Mouse (Mus musculus) hindbrain, embryonic 11.5 days (tissue): ENCODE data around the gene Arl8b. TPM values are rescaled to one million over a fixed set of nuclear protein-coding genes. Genes with fewer than 3 reads are reported as not detected.

Experiments used
- ATAC-seq: fragments of 200-750 bp; cut with Nextera tagmentation; 2 replicates; pipeline ENCODE4 v1.8.0; 2017; ENCODE audit warnings: mild to moderate bottlenecking, moderate TSS enrichment, moderate library complexity; ENCODE audit not compliant: low FRiP score
- DNase-seq: peaks from one replicate; pipeline ENCODE4 v3.0.0-alpha.2; 2015; ENCODE audit warnings: low spot score
- H3K27ac ChIP-seq: fragments of 300-500 bp; sonication (generic); 2 replicates; pipeline ENCODE4 v1.5.1; 2014; ENCODE audit warnings: mild to moderate bottlenecking, low read depth, low read length
- H3K27me3 ChIP-seq: fragments of 300-500 bp; sonication (generic); 2 replicates; pipeline ENCODE4 v1.6.1; 2014; ENCODE audit warnings: mild to moderate bottlenecking, low read length, moderate library complexity, mixed read lengths; ENCODE audit not compliant: control insufficient read depth, insufficient read depth
- H3K36me3 ChIP-seq: fragments of 300-500 bp; sonication (generic); 2 replicates; pipeline ENCODE4 v1.6.1; 2014; ENCODE audit warnings: mild to moderate bottlenecking, low read length, moderate library complexity, mixed read lengths; ENCODE audit not compliant: control insufficient read depth, insufficient read depth
- H3K4me1 ChIP-seq: fragments of 300-500 bp; sonication (generic); replicated peaks from 2 replicates; pipeline ENCODE4 v1.6.1; 2014; ENCODE audit warnings: low read length, mixed read lengths; ENCODE audit not compliant: control insufficient read depth, insufficient read depth
- H3K4me2 ChIP-seq: fragments of 300-500 bp; sonication (generic); replicated peaks from 2 replicates; pipeline ENCODE4 v1.6.1; 2014; ENCODE audit warnings: mild to moderate bottlenecking, low read depth, low read length
- H3K4me3 ChIP-seq: fragments of 300-500 bp; sonication (generic); 2 replicates; pipeline ENCODE4 v1.5.1; 2014; ENCODE audit warnings: low read depth, low read length
- H3K9ac ChIP-seq: fragments of 300-500 bp; sonication (generic); 2 replicates; pipeline ENCODE4 v1.6.1; 2014; ENCODE audit warnings: low read depth, low read length
- H3K9me3 ChIP-seq: fragments of 300-500 bp; sonication (generic); 2 replicates; pipeline ENCODE4 v1.6.1; 2016; ENCODE audit warnings: low read length; ENCODE audit not compliant: control insufficient read depth
- WGBS: fragments of 180-500 bp; shearing (Covaris S2); extraction: QIAGEN DNeasy Blood & Tissue Kit; methylation state at CpG from one replicate; pipeline ENCODE4 v1.1.7; 2014; 5-methylcytosine and 5-hydroxymethylcytosine counted together
- polyA plus RNA-seq: library from polyadenylated mRNA; unstranded; fragments of >200 nt; fragmentation: Nextera tagmentation; extraction: Ambion mirVana; gene quantifications from 2 replicates; pipeline ENCODE4 v1.2.1, GENCODE M21; 2014

Arl8b gene
- polyA plus RNA-seq, 1 experiment from 2014 or later: 77.3 TPM

- Histone ChIP-seq H3K4me1 (peaks cover 4% of the 10 kb centered on the region; the same call in 1 of the 2 replicates), H3K4me3 (peak overlapping the region; percentile 92), H3K4me2 (peak overlapping the region; percentile 59; the same call in 1 of the 2 replicates), H3K9me3 (no peaks in the 10 kb centered on the region), H3K36me3 (no peaks in the 10 kb centered on the region), H3K27ac (no peak overlapping the region), H3K27me3 (no peaks in the 10 kb centered on the region), H3K9ac (no peak overlapping the region)
- DNase-seq (no peak), ATAC-seq (no peak)
- WGBS: 24% methylated on average over 5 of the region's 5 CpGs
Observed at GRCm38 (mm10) chr6:108827336-108827920, 44.5 kb downstream of the Arl8b start.

GRCm38 (mm10) chr6:108828234-108828868 is 45.5 kb downstream of the Arl8b start, which contains the start of gene Edem1:
Edem1 (plus strand) TSS chr6:108828641.
- under 1% methylated on average over 64 of the region's 67 CpGs for WGBS
- peak within 1 kb of the TSS; percentile 59 for H3K4me2 ChIP-seq
- H3K27me3 ChIP-seq: no peaks in the 10 kb centered on the region
- H3K4me1 ChIP-seq: peaks cover 4% of the 10 kb centered on the region; the same call in 1 of the 2 replicates
- no peaks in the 10 kb centered on the region for H3K36me3 ChIP-seq
- peak; percentile 98 for DNase-seq
- H3K27ac ChIP-seq: peak within 1 kb of the TSS; percentile 83
- peak within 1 kb of the TSS; percentile 92 for H3K4me3 ChIP-seq
- H3K9ac ChIP-seq: peak within 1 kb of the TSS; percentile 95
- no peaks in the 10 kb centered on the region for H3K9me3 ChIP-seq
- peak; percentile 99 for ATAC-seq

GRCm38 (mm10) chr6:108828872-108829271 is 46.0 kb downstream of the Arl8b start:
- no peaks in the 10 kb centered on the region for H3K9me3 ChIP-seq
- H3K9ac ChIP-seq: peak overlapping the region; percentile 95
- H3K4me2 ChIP-seq: peak overlapping the region; percentile 59
- H3K36me3 ChIP-seq: no peaks in the 10 kb centered on the region
- H3K4me1 ChIP-seq: peaks cover 4% of the 10 kb centered on the region; the same call in 1 of the 2 replicates
- H3K27ac ChIP-seq: peak overlapping the region; percentile 83
- H3K4me3 ChIP-seq: peak overlapping the region; percentile 92
- H3K27me3 ChIP-seq: no peaks in the 10 kb centered on the region
- DNase-seq: no peak
- WGBS: under 1% methylated on average over 47 of the region's 56 CpGs
- ATAC-seq: peak; percentile 73

- Histone ChIP-seq H3K4me3 (peak overlapping the region; percentile 92), H3K4me2 (peak overlapping the region; percentile 59), H3K27me3 (no peaks in the 10 kb centered on the region), H3K36me3 (no peaks in the 10 kb centered on the region), H3K4me1 (peaks cover 4% of the 10 kb centered on the region; the same call in 1 of the 2 replicates), H3K9me3 (no peaks in the 10 kb centered on the region), H3K27ac (no peak overlapping the region), H3K9ac (peak overlapping the region; percentile 95)
- DNase-seq (peak; percentile 43), ATAC-seq (no peak)
- 20% methylated on average over 22 of the region's 22 CpGs for WGBS
Observed at GRCm38 (mm10) chr6:108829386-108830370, 46.8 kb downstream of the Arl8b start.

- Histone ChIP-seq H3K4me1 (peaks cover 4% of the 10 kb centered on the region; the same call in 1 of the 2 replicates), H3K4me2 (no peak overlapping the region), H3K4me3 (no peak overlapping the region), H3K9me3 (no peaks in the 10 kb centered on the region), H3K9ac (no peak overlapping the region), H3K27ac (no peak overlapping the region), H3K27me3 (no peaks in the 10 kb centered on the region), H3K36me3 (no peaks in the 10 kb centered on the region)
- ATAC-seq (no peak), DNase-seq (no peak)
- 82% methylated on average over 1 of the region's 1 CpGs for WGBS
Observed at GRCm38 (mm10) chr6:108832170-108832569, 49.3 kb downstream of the Arl8b start.

- Histone ChIP-seq H3K4me3 (no peak overlapping the region), H3K36me3 (no peaks in the 10 kb centered on the region), H3K4me1 (peaks cover 4% of the 10 kb centered on the region; the same call in 1 of the 2 replicates), H3K27ac (no peak overlapping the region), H3K9me3 (no peaks in the 10 kb centered on the region), H3K27me3 (no peaks in the 10 kb centered on the region), H3K9ac (no peak overlapping the region), H3K4me2 (no peak overlapping the region)
- no peak for DNase-seq
- 91% methylated on average over 6 of the region's 6 CpGs for WGBS
- ATAC-seq: no peak
Observed at GRCm38 (mm10) chr6:108832989-108833388, 50.1 kb downstream of the Arl8b start.

- Histone ChIP-seq H3K9ac (no peak overlapping the region), H3K4me3 (no peak overlapping the region), H3K27ac (no peak overlapping the region), H3K9me3 (no peaks in the 10 kb centered on the region), H3K36me3 (no peaks in the 10 kb centered on the region), H3K4me1 (peaks cover 4% of the 10 kb centered on the region; the same call in 1 of the 2 replicates), H3K4me2 (no peak overlapping the region), H3K27me3 (no peaks in the 10 kb centered on the region)
- 85% methylated on average over 8 of the region's 8 CpGs for WGBS
- no peak for DNase-seq
- ATAC-seq: no peak
Observed at GRCm38 (mm10) chr6:108833963-108834697, 51.2 kb downstream of the Arl8b start.
